Mouse (Mus musculus) R1 (cell line): ENCODE data around the gene Gca.

Source experiments
- DNase-seq: peaks from one replicate; pipeline ENCODE4 v3.0.0-alpha.2; 2018; ENCODE audit warnings: low read depth, low spot score

Gene Gca

DNA sequence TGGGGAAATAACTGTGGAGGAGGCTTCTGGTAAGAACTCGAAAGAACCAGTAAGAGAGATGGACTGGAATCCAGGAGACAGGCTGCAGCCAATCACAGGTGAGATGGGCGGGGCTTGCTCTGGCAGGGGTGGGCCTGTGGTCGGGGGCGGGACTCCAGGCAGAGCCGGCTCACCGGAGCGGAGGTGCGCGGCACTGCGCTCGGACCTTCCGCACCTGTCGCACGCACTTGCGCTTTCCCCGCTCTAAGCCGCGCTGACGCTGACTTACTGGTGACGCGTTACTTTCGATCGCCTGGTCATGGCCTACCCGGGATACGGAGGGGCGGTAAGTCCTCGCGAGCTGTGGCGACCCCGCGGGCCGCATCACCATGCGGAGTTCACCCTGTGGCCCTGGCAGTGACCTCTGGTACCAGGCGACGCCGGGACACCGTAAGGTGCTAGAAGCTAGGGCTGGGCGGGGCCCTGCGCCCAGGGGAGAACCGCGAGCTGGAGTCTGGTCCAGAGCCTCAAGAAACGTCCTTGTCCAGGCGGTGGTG is at the start of gene Gca:
Gene Gca, plus strand, starts transcription at position 151 of the 536 bp plus-strand sequence.
- DNase-seq: peak; percentile 94

GRCm38 (mm10) chr2:62618934-62619341 is 45.1 kb upstream of the Gca start:
- no peak for DNase-seq

DNA sequence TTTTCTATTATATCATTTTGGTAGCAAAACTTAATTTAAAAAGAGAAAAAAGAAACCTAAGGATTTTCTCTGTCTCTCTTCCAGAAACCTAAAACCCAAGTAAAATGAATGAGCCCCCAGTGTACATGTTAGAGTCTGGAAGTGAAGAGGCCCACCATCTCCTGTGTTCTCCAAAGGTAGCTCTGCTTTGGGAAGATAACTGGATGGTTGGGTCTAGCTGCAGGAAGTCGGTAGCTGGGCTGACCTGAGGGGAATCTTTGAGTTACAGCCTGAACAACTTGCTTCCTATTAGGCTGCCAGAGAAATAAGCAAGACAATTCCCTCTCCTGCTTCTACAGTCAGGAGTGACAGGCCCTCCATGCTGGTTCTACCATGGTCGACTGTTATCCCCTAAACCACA is 44.4 kb upstream of the Gca start:
- DNase-seq: no peak

GRCm38 (mm10) chr2:62623024-62623441 is 41.1 kb upstream of the Gca start:
- DNase-seq: no peak

DNA sequence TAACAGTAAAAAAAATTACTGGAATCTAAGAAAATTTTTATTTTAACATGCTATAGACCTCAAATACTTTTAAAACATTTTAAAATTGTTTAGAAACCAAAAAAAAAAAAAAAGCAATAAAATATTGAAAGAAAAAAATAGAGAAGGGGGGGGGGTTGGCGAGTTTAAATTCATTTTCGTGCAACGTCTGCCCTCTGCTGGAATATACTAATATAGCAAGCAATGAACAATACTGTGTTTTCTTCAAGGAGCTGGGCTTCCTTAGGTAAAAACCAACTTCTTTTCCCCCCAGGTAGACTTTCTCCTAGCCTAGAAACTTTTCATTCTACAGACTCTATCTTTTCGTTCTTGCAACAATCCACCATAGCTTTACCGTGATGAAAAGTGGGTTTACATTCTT is 36.4 kb upstream of the Gca start:
- no peak for DNase-seq

GRCm38 (mm10) chr2:62628356-62628755 is 35.7 kb upstream of the Gca start:
- DNase-seq: no peak

- peak; percentile 61 for DNase-seq
These were observed 33.6 kb upstream of the Gca start for GRCm38 (mm10) chr2:62630446-62630845.

DNA sequence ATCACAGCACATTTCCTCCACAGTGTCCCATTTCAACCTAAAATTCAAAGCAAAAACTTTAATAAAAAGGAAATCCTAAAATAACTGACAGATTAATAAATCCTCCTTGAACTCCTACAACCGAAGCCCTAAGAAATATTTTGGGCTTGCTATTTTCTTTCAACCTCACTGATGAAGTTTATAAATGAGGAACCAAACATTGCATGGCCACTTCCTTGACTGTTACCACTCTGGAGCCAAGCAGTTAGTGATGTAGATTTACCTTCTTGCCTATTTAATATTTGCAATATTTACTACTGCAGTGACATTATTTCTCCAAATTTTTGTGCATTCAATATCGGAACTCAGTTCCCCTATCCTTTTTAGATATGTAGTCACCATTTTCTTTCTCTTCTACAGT is 24.2 kb upstream of the Gca start:
- DNase-seq: no peak

- peak; percentile 77 for DNase-seq
These were observed 20.4 kb upstream of the Gca start for GRCm38 (mm10) chr2:62643405-62644305.

GRCm38 (mm10) chr2:62644891-62645290 is 19.2 kb upstream of the Gca start:
- DNase-seq: no peak

DNA sequence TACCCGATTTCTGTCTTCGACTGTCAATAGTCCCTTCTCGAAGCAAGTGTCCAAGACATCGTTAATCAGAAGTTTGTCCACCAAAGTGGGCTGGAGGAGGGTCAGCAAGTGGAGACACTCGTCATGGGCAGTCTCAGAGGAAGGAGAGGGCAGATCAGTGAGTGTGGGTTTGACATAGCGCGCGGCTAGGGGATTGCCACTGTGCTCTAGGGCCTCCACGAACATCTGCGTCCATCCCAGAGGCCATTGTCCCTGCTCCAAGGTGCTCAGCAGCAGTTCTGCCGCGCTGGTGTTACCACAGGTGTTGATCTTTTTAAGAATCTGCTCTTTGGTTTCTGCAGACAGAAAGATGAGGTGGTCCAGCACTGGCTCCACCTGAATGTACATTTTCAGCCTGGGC is 18.6 kb upstream of the Gca start:
- no peak for DNase-seq

GRCm38 (mm10) chr2:62646014-62646645 is 18.0 kb upstream of the Gca start, which contains the start of gene Ifih1:
Gene Ifih1 (minus strand): TSS chr2:62646255.
- DNase-seq: peak; percentile 31

DNA sequence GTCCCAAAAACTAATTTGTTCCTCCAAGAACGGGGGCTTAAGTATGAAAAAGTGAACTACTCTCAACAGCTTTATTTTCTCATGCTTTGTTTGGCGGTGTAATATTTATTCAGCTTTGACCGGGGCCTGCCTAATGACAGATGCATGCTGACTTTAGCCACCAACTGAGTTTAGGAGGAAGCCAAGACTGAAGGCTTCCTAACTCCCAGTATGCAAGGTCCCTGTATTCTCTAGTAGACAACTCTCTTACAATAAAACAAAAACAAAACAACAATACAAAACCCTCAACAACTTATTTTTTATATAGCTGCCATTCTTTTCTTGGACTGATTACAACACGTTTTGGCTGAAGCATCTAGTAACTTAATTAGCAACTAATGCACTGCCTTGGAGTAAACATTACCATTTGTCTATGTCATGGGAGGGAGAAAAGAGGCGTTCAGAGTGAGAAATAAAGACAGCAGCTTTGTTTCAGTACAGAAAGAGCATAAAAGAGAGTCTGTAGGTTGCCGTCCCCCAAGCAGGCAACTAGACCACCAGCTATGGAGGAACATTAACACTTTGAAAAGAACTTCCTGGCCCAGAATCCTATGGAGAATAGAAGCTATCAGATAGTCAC is 17.3 kb upstream of the Gca start:
- no peak for DNase-seq

- no peak for DNase-seq
These were observed 12.2 kb upstream of the Gca start for GRCm38 (mm10) chr2:62651890-62652289.

GRCm38 (mm10) chr2:62652466-62652865 is 11.6 kb upstream of the Gca start:
- DNase-seq: no peak

GRCm38 (mm10) chr2:62654519-62655338 is 9.4 kb upstream of the Gca start:
- DNase-seq: peak; percentile 66

GRCm38 (mm10) chr2:62656072-62656471 is 8.0 kb upstream of the Gca start:
- no peak for DNase-seq

- DNase-seq: peak; percentile 76
These were observed 3.5 kb upstream of the Gca start for GRCm38 (mm10) chr2:62660565-62660964.

GRCm38 (mm10) chr2:62662560-62662959 is 1.5 kb upstream of the Gca start:
- no peak for DNase-seq

GRCm38 (mm10) chr2:62664839-62665238 is 754 bp downstream of the Gca start:
- no peak for DNase-seq

GRCm38 (mm10) chr2:62665536-62665935 is 1.5 kb downstream of the Gca start:
- peak; percentile 81 for DNase-seq
